Mouse (Mus musculus): ENCODE measurements at regions not wholly inside any gene's neighbourhood (a gene's known extent, or its start where the extent isn't known, plus 50 kb on each side); places are given as distances from the start of the nearest gene placed in this dataset.

DNA sequence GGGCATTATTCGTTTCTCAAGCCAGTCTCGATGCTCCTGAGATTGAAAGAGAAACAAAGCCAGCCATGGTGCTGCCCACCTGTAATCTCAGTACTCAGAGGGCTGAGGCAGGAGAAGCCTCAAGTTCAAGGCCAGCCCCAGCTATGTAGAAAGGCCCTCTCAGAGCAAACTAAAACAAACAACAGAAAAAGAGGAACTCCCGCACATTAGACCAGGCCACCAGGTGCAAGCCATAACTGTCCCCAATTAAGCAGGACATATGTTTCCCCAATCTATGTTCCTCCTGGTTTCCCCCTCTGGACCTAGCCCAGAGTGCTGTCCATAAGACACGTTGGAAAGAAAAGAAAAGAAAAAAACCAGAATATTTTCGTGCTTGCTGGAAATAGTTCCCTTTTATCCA lies 142.5 kb downstream of the Cdc5l start:
- DNase-seq (ENCODE audit: low read depth, low spot score): no peak

DNA sequence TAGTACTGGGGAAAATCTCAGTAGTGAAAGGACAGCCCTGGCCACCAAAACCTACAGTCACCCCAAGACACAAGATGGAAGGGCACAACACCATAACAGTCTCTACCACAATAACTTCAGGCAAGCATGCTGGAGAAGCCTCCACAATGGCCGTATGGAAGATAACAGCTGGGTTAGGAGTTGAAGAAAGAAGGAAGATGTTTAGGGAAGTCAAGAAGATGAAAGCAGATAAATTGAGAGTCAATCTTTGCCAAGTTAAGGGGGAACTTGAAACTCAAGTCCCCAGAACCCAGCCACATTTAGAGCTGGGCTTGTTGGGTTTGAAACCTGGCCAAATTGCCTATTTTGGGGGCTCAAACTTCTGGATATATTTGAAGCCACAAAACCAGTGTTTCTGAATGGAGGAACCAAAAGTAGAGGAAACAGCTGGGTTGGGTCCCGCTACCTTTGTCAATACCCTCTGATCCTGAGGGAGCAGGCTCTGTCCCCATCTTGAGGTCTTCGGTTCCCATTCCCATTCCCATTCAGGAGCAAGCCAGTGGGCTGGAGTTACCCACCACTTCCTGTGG lies 147.8 kb downstream of the Cdc5l start:
- DNase-seq (ENCODE audit: low read depth, low spot score): no peak

DNA sequence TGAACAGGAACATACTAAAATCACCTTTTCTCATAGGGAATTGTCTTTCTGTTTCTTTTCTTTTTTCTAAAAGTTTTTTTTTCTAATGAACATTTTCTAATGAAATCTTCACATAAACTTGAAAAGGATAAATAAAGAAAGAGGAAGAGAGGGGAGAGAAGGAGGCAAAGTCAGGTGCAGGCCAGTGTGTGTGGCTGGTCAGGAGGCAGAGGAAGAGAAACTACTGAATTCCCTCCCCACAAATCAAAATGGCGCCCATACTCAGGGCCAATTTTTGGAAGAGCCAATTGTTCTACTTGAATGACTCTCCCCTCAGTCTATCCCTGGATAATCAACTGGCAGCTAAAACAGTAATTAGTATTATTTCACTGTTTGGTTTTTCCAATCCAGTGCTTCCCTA lies 152.0 kb downstream of the Cdc5l start:
- DNase-seq (ENCODE audit: low read depth, low spot score): no peak

DNA sequence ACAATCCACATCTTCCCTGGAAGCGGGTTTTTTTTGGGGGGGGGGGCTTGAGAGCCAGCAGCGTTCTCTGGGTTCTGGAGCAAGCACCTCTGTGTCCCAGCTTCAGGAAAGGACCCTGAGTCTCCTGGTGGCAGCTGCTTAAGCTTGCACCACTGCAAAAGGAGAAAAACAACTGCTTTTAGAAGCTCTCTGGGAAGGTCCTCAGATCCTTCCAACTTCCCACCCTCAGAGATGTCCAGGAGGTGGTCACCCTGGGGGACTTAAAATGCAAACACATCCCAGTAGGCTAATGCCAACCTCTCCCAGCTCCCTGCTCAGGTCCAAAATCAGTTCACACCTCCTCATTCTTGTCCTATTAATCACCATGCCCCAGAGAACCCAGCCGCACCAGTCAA lies 153.7 kb downstream of the Cdc5l start:
- no peak for DNase-seq (ENCODE audit: low read depth, low spot score)

DNA sequence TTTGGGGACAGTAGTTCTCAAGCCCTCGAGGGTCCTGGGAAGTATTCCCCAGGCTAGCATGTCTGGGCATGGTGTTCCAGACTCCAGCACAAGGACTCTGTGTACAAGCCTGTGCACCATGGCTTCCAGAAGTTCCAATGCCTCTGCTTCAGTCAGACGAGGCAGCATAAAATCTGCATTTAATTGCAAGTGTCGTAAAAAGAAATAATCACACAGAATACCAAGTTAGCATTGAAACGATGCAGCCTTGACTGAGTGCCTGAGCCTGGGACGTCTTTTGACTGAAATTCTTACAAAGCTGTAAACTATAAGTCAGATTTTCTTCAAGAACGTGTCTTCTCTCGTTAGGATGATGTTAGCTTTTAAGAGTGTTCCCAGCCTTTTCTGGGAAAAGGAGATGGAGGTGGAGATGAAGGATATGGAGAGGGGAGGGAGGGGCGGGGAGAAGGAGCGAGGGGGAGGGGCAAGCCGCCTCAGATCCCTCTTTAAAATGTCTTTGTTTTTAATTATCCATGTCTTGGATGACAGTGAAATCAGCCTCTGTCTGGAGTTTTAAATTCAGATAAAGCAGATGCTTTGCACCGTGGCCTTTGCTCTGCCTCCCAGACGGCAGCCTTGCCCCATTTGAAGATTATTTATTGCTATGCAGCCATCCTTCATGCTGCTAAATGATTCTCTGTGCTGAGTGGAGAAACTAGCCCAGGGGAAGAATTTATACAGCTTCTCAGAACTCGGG lies 154.3 kb downstream of the Cdc5l start:
- no peak for DNase-seq (ENCODE audit: low read depth, low spot score)

DNA sequence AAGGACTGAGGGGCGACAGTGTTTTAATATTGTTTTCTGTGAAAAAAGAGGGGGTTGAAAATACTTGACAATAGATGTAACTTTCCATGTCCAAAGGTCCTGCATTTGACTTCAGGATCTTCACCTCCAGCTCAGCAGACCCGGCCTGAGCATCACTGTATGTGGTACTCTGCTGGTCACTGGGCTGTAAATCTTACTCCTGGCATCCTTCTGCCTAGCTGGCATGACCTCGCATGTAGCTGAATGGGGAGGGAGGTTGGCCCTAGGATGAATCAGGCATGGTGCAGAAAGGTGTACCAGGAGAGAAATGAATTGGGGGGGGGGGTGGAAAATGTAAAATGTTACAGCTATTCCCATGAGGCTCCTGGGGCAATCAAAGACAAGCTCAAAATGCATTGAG lies 156.0 kb downstream of the Cdc5l start:
- no peak for DNase-seq (ENCODE audit: low read depth, low spot score)

DNA sequence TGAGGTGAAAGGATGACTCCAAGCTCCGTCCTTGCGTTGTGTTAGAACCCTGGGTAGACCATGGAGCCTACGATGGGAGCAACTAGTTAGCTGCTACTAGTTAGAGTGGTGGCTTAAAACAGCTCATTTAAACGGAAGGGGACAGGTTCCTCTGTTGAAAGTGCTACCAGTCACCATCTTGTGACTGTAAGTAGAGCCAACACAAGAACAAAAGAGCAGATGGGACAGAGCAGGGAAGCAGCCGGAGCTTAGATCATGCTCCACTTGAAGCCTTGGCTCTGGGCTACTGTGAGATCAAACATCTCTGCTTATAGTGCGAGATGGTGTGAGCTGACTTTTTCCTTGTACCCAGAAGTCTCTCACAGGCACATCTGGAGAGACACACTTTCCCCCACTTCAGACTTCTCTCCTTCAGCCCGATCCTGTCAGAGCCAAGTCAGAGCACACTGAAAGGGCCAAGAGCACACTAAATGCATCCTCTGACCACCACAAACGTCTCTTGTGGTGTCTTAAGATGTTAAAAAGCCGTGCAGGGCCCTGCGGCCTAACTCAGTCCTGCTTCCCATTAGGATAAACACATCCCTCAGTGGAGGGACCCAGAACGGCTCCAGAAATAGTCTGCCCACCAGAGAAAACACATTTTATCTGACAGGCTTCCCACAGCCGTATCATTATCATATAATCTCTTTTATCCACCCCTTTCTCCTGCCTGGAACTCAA lies 156.7 kb downstream of the Cdc5l start:
- DNase-seq (ENCODE audit: low read depth, low spot score): no peak

DNA sequence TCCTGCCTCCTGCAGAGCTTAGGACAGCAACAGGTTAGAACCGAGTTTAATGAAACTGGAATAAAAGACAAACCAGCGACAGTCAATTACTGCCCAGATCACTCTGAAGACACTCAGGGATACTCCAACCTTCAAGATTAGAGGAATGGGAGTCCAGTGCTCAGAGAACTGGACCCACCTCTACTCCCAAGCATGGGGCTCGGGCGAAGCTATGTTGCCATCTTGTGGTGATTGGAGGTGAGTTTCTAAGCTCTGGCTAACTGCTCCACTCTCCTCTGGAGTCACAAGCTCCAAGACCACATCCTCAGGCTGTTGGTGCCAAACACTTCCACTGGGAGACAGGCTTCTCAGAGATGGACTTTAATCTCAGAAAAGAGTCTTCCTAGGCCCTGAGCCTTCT lies 158.6 kb downstream of the Cdc5l start:
- DNase-seq (ENCODE audit: low read depth, low spot score): no peak

DNA sequence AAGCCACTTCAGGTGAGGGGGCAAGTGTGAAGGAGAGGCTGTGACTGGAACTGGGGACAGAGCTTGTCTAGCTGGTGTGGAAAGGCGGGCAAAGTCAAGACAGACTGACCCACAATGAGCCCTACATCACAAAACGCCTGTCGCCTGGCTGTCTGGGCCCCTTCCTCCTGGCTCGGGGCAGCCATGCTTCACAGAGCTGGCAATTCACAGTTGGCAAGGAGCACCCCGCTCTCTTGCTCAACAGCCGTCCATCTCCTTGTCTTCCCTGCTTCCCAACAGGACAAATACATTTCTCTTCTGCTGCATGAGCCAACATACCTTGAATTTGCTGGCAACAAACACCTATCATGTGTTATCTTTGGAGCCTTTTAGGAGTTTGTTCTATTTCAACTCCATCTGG lies 166.8 kb downstream of the Cdc5l start:
- no peak for DNase-seq (ENCODE audit: low read depth, low spot score)

DNA sequence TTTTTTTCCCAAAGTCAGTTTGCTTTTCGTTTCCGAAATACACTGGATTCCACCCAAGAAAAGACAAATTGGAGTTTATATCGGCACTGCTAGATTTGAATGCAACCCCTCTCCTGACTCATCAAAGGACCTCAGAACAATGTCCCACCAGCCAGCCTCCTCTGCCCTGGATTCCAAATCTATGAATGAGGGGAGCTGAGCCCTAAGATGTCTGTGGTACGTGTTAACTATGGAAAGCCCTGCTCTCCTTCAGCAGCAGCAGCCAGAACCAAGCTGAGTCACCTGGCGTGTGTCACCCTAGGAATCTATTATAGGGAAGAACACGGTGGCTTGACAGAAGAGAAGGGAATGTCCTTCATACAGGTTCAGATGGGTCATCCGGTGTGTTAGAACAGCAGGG lies 167.9 kb downstream of the Cdc5l start:
- no peak for DNase-seq (ENCODE audit: low read depth, low spot score)

DNA sequence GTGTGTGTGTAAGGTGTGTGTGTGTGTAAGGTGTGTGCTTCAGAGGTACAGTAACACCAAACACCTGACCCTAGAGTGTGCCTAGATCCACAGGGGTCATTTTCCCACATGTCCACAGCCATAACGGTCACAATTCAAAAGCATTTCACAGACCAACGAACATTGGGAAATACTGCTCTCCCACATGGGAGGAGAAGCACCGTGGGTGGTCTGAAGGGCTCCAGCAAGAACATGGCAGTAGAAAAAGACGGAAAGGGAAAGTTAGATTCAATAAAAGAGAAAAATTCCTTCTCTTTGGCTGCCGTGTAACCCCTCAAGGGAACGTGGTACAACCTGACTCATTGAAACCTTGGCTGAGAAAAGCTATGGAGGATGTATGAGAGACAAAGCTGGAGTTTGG lies 169.1 kb downstream of the Cdc5l start:
- no peak for DNase-seq (ENCODE audit: low read depth, low spot score)

DNA sequence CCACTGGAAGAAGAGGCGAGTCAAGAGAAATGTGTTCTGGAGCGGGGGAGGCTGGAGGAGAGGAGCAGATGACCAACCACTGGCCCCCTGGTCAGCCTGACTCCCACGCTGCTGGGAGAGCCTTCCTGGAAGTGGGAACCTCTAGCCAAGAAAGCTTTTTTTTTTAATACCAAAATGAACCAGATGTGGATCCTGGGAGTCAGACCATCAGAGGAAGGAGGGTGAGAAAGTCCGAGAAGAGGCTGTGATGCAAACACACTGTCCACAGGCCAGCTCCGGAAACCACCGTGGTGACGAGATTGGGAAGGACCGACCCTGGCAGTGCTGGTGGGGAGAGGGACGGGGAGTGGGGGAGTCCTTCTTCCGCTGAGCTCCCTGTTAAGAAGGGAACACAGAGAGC lies 173.1 kb downstream of the Cdc5l start:
- DNase-seq (ENCODE audit: low read depth, low spot score): no peak

DNA sequence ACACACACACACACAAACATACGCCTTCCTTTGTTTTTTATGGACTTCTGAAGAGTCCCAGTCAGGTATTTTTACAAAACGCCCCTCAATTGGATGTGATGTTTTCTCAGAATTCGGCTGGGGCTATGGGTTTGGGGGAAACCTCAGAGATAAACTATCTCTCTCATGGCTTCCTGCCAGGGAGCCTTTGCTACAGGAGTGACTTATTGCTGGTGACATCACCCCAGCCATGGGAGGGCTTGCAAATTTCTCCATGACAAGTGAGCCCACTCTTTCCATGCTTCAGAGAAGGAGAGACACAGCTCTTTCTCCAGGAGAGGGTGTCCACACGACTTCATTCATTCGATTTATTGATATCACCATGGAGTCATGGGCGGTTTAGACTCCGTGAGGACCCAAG lies 175.5 kb downstream of the Cdc5l start:
- DNase-seq (ENCODE audit: low read depth, low spot score): no peak

DNA sequence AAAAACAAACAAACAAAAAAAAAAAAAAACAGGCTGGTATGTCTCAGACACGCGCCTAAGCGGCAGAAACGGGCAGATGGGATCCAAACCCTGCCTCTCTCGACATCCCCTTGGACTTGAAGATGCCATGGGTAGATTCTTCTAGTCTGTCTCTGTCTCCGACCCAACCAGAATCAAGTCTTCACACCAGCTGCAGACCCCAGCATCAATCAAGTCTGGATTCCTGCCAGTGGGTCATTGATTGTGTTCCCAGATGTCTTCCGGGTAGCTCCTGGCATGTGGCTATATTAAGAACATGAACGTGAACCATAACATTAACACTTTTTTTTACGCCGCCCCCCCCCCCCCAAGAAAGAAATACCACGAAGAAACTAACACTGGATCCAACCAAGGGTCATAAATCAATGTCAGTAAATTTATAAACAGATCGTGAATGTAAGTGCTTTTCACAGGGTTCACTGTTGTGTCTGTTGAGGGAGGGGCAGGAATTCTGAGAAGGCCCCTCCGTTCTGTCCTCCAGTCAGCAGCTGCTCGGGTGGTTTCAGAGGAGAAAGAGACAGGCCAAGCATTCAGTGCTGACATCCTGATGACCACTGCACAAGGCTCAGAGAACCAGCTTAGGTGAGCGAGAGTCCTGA lies 180.8 kb downstream of the Cdc5l start:
- no peak for DNase-seq (ENCODE audit: low read depth, low spot score)

DNA sequence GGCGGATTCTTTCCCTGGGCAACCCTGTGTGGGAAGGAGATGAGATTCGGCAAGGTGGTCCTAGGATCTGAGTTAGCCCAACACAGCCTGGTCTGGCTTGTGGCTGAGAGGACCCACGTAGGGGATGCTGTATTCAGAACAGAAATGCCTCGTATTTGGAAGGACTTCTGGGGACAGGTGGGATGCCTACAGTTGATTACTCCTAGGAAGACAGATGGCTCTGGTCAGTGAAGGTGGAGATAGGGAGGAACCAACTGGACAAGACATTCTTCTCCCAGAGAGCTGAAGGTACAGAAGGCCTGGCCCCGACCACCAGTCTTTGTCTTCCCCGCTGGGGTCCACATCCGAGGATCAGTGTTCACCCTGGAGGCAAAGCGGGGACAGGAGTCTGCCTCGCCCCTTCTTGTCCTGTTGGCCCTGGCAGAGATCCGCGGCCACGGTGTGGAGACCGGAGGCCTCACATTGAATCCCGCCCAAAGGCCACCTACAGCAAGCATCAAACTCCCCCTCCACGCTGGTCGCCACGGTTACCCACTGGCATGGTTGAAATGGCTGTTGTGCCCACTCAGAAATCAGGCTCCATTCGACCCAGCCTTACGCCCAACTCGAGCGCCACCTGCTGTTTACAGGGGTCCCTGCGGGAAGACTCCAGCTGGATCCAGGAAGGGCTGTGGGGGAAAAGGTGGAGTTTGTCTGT lies 182.4 kb downstream of the Cdc5l start:
- peak; percentile 32 for DNase-seq (ENCODE audit: low read depth, low spot score)

DNA sequence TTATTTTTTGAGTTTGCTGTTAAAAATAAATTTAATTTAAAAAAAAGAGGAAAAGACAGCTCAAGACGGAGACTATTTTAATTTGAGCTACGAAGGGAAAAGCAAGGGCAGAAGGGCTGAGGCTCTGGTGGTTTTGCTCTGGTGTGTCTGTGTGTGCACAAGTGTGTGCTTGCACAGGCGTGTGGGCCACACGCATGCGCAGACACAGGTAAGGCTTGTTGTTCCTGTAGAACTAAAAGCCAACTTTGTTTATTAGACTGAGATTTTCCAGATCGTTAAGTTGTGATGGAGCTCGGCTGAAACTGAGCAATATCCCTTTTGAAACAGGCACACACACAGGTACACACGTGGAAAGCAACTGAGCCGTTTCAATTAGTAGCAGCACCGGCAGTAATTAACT lies 183.1 kb downstream of the Cdc5l start:
- no peak for DNase-seq (ENCODE audit: low read depth, low spot score)

DNA sequence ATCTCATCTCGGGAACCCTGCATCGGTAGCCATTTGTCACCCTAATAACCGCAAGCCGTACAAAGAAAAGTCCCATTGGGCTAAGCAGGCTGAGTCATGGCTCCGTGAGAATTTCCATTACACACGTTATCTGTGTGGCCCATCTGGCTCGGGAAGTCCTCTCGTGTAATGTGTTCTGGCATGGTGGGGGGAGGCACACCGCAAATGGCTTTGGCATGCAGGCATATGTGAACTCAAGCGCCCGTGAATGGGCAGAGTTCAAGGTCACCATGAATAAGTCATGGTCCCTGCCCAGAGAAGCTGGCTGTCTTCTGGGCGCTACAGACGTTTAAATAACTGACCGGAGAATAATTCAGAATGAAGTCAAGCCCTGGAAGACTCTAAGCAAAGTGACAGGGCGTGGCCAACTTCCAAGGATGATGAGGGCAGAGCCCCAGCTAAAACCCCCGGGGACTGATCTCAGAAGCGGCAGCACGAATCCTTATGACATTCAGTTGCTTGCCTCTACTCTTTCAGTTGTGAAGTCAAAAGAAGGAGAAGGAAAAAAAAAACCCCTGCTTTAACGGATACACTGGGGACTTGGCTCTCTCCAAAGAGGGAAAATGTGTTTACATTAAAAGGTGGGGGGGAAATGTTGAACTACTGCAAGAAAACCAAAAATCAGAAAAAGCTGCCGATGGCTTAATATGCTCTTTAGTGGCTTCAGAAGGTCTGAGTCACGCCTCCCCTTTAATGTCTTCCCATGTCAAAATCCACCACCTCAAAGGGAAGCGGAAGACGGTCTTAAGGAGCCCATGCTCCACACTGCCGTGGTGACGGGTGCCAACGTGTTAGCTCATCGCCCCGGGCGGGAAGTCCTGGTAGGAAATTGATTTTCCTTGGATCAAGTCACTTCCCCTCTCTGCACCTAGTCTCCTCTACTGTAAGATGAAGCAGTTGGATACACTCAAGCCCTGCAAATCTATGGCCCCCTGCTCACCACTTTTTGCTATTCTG lies 186.1 kb downstream of the Cdc5l start:
- DNase-seq (ENCODE audit: low read depth, low spot score): no peak

DNA sequence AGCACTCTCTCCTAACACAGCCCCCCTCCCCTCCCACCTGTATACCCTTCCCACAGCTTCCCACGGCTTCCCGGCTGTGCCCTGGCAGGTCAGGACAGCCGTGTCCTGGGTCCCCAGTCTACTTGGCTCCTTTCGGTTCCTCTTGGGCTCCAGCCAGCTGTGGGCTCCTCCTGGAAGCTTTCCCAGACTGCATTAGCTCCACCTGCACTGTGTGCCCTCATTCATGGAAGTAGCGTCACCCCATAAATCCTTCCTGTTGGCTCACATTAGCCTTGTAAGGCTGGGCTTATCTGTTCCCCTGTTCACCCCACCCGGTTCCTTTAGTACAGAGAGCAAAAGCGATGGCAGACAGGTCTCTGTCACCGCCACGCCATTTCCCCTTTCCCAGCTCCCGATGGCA lies 188.7 kb downstream of the Cdc5l start:
- no peak for DNase-seq (ENCODE audit: low read depth, low spot score)

DNA sequence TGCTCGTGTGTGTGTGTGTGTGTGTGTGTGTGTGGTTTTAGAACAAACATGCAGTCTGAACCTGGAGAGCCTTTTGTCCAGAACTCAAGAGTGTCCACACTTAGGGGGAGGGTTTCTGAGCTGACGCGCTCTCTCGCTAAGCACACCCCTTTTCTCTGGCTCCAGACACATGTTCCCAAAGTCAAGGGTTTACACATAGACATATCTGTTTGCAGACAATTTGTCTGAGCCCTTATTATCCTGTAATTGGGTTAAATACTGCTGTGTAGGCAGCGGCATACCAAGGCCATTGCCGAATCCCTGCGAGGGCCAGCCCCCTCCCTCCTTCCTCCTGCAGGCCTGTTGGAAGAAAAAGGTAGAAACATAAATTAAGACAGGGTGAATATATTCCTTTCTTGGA lies 190.4 kb downstream of the Cdc5l start:
- DNase-seq (ENCODE audit: low read depth, low spot score): no peak

DNA sequence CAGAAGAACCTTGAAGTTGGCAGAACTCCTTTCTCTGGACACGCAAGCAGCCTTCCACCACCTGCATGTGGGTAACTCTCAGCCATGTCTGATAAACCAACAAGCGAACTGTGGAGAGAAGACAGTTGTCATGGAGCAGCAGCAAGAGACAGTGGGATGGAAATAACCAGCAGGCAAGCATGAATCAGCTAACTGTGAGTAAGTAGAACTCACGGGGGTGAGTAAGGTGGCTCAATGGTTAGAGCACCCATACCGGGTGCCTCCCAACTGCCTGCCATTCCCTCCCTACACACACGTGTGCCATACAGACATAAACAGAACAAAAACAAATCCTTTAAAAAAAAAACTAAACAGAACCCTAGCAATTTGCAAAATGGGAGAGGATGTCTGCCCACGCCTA lies 191.5 kb downstream of the Cdc5l start:
- no peak for DNase-seq (ENCODE audit: low read depth, low spot score)

Measured in brain, embryonic 18.5 days (tissue).